Mouse (Mus musculus) cerebellum, postnatal 25 days (tissue): ENCODE results near the gene Aicda.
A peak's percentile ranks its signal among the peaks of the same experiment; 100 is the strongest.

Source experiments
- DNase-seq, 2 experiments: peaks; one replicate each; pipeline ENCODE4 v3.0.0; 2021; ENCODE audit warnings: mixed read lengths in 2 of 2

Aicda gene

DNA sequence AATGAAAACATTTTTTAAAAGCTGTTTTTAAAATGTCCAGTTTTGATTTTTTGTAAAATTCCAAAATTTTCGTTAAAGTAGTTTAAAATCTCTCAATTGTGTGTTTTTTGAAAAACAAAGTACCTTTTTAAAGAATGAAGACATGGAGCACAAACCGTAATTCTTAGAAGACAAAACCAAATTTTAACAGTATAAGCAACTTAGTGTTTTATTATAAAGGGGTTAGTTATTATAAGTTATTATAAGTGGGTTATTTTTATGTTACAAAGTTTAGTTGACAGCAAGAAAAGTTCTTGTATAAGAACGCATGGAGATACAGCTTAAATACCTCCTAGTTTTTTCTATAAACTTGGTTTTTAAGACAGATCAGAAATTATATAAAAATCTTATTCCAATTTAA is 48.0 kb downstream of the Aicda start:
- DNase-seq: no peak

DNA sequence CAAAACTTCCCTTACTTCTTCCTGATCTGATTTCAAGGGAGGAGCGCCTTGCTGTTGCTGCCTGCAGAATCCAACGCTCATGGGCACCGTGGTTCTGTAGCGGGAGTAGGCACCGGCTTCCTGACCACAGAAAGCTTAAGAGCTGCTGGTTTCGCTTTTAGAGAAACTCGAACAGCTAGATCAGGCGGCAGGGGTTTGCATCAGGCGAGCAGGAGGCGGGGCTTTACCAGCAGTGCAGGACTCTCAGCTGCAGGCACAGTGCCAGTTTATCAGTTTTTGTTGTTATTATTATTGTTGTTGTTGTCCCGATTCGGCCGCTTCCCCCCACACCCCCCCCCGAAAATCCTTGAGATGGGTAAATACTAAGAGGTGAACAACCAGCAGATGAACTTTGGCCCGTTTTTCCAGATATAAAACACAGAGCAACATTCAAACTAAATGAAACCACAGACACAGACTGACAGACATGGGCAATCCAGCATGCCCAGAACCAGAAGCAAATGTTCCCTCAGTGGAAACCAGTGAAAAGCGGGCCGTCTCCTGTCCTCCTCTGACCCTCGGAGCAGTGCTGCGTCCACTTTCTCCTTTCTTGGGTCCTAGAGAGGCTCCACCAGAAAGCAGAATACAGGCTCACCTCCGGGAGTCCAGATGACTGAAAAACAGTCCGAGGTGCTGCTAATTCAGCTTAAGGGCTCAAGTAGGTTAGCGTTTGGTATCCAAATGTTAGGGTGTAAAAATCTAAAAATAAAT is 48.8 kb downstream of the Aicda start, which contains the start of gene Apobec1:
Gene Apobec1 (minus strand): TSS at position 203 of the 750 bp plus-strand sequence.
- DNase-seq: peak; percentile 17 to 38

DNA sequence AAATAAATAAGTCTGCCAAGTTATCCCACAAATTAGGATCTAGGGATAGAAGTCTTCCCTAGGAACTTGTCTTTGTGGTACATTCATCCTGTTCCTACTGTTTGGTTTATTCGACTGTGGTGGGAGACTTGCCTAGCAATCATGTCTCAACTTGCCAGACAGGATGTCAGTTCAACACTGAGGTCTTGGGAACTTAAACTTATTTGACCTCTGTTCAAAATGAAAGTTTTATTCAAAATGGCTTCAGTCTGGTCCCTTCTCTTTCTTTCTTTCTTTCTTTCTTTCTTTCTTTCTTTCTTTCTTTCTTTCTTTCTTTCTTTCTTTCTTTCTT is 49.4 kb downstream of the Aicda start:
- no peak for DNase-seq

DNA sequence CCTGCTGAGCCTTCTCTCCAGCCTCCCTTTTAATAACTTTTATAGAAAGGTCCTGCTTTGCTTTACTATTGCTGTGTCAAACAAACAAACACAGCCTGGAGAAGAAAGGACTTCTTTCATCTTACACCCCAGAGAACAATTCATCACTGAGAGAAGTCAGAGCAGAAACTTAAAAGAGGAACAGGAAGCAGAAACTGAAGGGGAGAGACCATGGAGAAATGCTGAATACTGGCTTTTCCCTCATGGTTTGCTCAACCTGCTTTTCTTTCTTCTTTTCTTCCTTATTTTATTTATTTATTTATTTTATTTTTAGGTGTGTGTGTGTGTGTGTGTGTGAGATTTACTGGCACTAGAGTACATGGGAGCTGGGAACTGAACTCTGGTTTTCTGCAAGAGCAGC is 50.7 kb downstream of the Aicda start:
- no peak for DNase-seq

DNA sequence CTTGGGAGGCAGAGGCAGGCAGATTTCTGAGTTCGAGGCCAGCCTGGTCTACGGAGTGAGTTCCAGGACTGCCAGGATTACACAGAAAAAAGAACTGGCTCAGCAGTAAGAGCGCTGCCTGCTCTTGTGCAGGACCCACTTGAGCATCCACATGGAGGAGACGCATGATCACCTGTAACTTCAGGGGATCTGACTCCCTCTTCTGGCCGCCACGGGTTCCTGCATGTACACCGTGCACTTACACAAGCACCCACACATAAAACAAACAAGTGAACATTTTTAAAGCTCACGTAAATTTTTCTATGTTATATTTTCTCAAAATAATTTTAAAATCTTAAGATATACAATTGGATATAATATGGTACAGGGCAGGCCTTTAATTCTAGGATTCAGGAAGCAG is 51.9 kb downstream of the Aicda start:
- no peak for DNase-seq

DNA sequence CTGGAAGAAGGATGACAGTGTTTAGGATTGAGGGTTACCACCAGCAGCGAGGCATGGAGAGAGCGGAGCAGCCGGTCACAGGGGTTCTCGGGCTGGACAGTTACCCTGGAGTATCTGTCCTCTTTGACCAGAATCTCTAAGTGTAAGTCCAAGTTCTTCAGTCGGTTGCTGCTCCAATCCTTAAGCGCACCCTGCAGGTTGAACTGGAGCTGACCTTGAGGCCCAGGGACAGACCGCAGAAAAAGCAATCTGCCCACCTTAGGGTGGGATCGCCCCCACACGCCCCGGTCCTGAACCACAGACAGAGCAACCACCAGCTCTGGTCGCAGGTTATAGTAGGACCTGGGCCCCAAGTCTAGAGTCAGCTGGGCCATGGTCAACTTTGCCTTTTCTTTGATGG is 53.1 kb downstream of the Aicda start:
- DNase-seq: no peak

DNA sequence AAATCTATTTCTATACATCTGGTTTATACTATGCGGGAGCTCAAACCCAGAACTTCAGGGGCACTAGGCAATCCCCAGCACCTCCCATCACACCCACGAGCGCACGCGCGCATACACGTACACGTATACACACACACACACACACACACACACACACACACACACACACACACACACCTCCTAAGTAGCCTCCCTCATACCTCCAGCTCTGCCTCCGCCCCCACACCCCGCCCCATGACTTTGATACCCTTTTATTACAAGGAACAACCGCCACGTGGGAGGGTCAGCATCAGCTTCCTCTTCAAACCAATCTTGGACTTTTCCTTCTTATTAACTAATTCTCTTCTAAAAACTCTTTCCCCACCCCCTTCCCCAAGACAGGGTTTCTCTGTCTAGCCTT is 54.1 kb downstream of the Aicda start:
- no peak for DNase-seq

DNA sequence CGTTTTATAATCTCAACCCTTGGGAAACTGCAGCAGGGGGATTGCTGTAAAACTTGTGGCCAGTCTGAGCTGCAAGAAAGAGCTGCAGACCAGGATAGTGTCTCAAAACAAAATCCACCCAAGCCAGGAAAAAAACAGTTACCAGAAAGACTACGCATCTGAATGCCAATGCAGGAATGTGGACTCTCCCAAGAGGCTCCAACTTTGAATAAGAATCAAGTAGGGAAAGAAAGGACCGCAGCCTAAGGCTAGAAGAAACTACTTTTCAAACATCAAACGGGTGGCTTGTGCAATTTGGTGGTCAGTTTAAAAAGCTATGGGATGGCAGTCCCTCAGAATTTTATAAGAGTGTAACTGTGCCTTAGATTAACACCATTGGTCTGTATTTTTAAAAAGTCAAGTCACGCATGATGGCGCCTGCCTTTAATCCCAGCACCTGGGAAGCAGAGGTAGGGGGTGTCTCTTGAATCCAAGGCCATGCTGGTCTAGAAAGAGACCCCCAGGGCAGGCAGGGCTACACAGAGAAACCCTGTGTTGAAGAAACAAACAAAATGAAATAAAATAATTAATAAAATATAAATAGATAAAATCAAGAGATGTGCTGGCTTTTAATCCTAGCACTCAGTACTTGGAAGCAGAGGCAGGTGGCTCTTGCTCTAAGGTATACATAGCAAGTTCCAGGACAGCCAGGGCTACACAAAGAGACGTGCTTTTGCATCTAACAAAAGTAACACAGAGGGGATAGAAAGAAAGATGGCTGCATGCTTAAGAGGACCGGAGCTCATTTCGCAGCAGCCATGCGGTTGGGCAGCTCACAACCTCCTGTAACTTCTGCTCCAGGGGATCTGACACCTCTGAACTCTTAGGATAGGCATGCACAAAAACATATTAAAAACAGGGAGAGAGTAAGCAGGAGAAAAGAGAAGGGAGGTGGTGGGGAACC is 55.1 kb downstream of the Aicda start:
- no peak for DNase-seq

DNA sequence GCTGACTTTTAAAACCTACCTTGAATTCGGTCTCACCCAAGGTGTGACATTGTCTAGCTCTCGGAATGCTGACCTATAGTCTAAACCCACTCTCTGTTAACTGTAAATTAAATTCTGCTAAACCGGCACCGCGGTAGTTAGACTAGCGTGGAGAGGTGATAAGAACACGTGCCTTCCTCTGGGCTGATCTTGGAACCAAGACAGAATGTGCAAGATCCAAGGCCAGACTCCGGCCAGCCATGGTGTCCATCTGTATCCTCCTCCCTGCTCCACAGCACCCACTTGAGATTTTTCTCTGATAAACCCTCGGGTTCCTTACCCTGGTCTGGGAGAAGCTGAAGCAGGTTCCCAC is 55.8 kb downstream of the Aicda start:
- no peak for DNase-seq

DNA sequence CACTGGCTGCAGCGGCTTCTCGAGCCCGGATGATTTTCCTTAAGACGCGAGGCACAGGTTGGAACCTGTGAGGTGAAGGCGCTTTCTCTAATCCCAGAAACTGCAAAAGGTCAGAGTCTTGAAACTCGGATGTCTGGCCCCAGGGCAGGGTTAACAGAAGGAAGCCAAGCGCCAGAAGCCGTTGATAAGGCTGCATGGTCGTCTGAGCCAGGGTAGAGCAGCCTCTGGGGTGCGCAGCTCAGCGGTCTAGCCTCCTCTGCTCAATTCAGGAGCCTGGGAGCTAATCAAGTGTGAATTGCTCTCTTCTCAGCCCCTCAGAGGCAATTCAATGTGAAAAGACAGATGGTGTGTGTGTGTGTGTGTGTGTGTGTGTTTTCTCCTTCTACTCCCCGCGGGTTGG is 56.2 kb downstream of the Aicda start, which contains the start of gene Gdf3:
Gene Gdf3 (minus strand): TSS at position 317 of the 400 bp plus-strand sequence.
- no peak for DNase-seq

DNA sequence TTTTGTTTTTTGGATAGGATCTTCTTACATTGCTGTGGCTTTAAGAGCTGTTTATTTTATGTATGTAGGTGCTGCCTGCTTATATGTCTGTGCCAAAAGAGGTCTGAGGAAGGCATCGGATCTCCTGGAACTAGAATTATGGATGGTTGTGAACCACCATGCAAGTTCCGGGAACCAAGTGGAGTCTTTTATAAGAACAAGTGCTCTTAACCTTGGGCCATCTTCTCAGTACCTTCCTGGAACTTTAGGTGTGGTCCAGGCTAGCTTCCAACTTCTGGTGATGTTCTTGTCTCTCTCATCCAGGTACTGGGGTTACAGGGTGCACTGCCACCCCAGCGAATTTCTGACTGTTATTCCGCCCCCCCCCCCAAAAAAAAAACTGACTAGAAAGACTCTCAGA is 58.8 kb downstream of the Aicda start:
- DNase-seq: no peak
